Mouse (Mus musculus): ENCODE results near the gene Vmn2r6.
A peak's percentile ranks its signal among the peaks of the same experiment; 100 is the strongest.
"Not testable (repeated sequence)": the region's sequence is repeated elsewhere in the genome, so short reads cannot be mapped to it uniquely, and the experiment has no call there.

Vmn2r6 gene

GRCm38 (mm10) chr3:64565730-64566129, at the start of gene Vmn2r6:
Vmn2r6 (minus strand) TSS chr3:64565830.
- not testable (repeated sequence) for DNase-seq

GRCm38 (mm10) chr3:64587618-64588017, 22.0 kb upstream of the Vmn2r6 start:
- DNase-seq, result peak; percentile 11

- DNase-seq, result not testable (repeated sequence)
These were observed 3.2 kb upstream of the Vmn2r6 start for GRCm38 (mm10) chr3:64568793-64569192.

- not testable (repeated sequence) for DNase-seq
These were observed 42.0 kb downstream of the Vmn2r6 start for GRCm38 (mm10) chr3:64523585-64523984.

- not testable (repeated sequence) for DNase-seq
These were observed 55.9 kb downstream of the Vmn2r6 start, which contains the start of gene Vmn2r5 for GRCm38 (mm10) chr3:64509742-64510141. Vmn2r5 (minus strand) TSS chr3:64509842.
